Mouse (Mus musculus) heart, embryonic 14.5 days (tissue): ENCODE measurements around the gene Iltifb. TPM values are rescaled to one million over a fixed set of nuclear protein-coding genes. Genes with fewer than 3 reads are reported as not detected.
"Not testable (repeated sequence)": the region's sequence is repeated elsewhere in the genome, so short reads cannot be mapped to it uniquely, and the experiment has no call there.

Source experiments
- ATAC-seq: fragments of 200-750 bp; cut with Nextera tagmentation; 2 replicates; pipeline ENCODE4 v1.8.0; 2017; ENCODE audit warnings: low read depth, moderate TSS enrichment; ENCODE audit not compliant: insufficient number of reproducible peaks, insufficient read depth, low FRiP score
- H3K27ac ChIP-seq, 2 experiments: fragments of 200-500 bp in 1 of 2; fragments of 300-500 bp in 1 of 2; sonication (generic) in 1 of 2; replicated peaks in 1 of 2; 2 replicates each; pipeline ENCODE4 v1.5.1; 2012 to 2014; ENCODE audit warnings: low read depth in 2 of 2, low read length in 2 of 2, control low read depth in 1 of 2, mild to moderate bottlenecking in 1 of 2, mixed read lengths in 1 of 2; ENCODE audit not compliant: control insufficient read depth in 1 of 2, insufficient read depth in 1 of 2
- H3K27me3 ChIP-seq: fragments of 300-500 bp; sonication (generic); 2 replicates; pipeline ENCODE4 v1.6.1; 2014; ENCODE audit warnings: mild to moderate bottlenecking, low read length, control low read depth; ENCODE audit not compliant: control insufficient read depth, insufficient read depth
- H3K36me3 ChIP-seq: fragments of 300-500 bp; sonication (generic); 2 replicates; pipeline ENCODE4 v1.6.1; 2014; ENCODE audit warnings: mild to moderate bottlenecking, control low read depth, low read length, mixed read lengths; ENCODE audit not compliant: control insufficient read depth, insufficient read depth
- H3K4me1 ChIP-seq, 2 experiments: fragments of 200-500 bp in 1 of 2; fragments of 300-500 bp in 1 of 2; sonication (generic) in 1 of 2; 2 replicates each; pipeline ENCODE4 v1.6.1; 2012 to 2014; ENCODE audit warnings: low read length in 2 of 2, control low read depth in 1 of 2, mixed read lengths in 1 of 2; ENCODE audit not compliant: control insufficient read depth in 2 of 2, insufficient read depth in 2 of 2
- H3K4me2 ChIP-seq: fragments of 300-500 bp; sonication (generic); 2 replicates; pipeline ENCODE4 v1.6.1; 2014; ENCODE audit warnings: mild to moderate bottlenecking, low read length
- H3K4me3 ChIP-seq, 2 experiments: fragments of 200-500 bp in 1 of 2; fragments of 300-500 bp in 1 of 2; sonication (generic) in 1 of 2; 2 replicates each; pipeline ENCODE4 v1.5.1; 2012 to 2014; ENCODE audit warnings: low read length in 2 of 2, mild to moderate bottlenecking in 2 of 2, control low read depth in 1 of 2, low read depth in 1 of 2, moderate library complexity in 1 of 2; ENCODE audit not compliant: control insufficient read depth in 1 of 2, insufficient read depth in 1 of 2
- H3K9ac ChIP-seq: fragments of 300-500 bp; sonication (generic); 2 replicates; pipeline ENCODE4 v1.6.1; 2014; ENCODE audit warnings: mild to moderate bottlenecking, low read length
- H3K9me3 ChIP-seq: fragments of 300-500 bp; sonication (generic); 2 replicates; pipeline ENCODE4 v1.6.1; 2016; ENCODE audit warnings: low read length, control low read depth; ENCODE audit not compliant: control insufficient read depth
- WGBS: fragments of 180-500 bp; shearing (Covaris S2); extraction: QIAGEN DNeasy Blood & Tissue Kit; methylation state at CpG from one replicate; pipeline ENCODE4 v1.1.7; 2014; 5-methylcytosine and 5-hydroxymethylcytosine counted together
- polyA plus RNA-seq: library from polyadenylated mRNA; unstranded; fragments of >200 nt; fragmentation: Nextera tagmentation; extraction: Ambion mirVana; gene quantifications from 2 replicates; pipeline ENCODE4 v1.2.1, GENCODE M21; 2014

Iltifb gene
- polyA plus RNA-seq, result not detected in 2 replicates

- no peak for ATAC-seq
- WGBS, result 83% methylated on average over 6 of the region's 6 CpGs
- no peak within 1 kb of the TSS for H3K9ac ChIP-seq
- no peak within 1 kb of the TSS for H3K27ac ChIP-seq
- H3K27me3 ChIP-seq, result no peaks in the 10 kb centered on the region
- H3K4me1 ChIP-seq, result no peaks in the 10 kb centered on the region
- H3K4me3 ChIP-seq, result no peak within 1 kb of the TSS
- no peaks in the 10 kb centered on the region for H3K36me3 ChIP-seq
- no peak within 1 kb of the TSS for H3K4me2 ChIP-seq
- H3K9me3 ChIP-seq, result no peaks in the 10 kb centered on the region
These were observed at the start of gene Iltifb for GRCm38 (mm10) chr10:118294938-118295337. TSS of gene Iltifb (minus strand) at chr10:118295038.

DNA sequence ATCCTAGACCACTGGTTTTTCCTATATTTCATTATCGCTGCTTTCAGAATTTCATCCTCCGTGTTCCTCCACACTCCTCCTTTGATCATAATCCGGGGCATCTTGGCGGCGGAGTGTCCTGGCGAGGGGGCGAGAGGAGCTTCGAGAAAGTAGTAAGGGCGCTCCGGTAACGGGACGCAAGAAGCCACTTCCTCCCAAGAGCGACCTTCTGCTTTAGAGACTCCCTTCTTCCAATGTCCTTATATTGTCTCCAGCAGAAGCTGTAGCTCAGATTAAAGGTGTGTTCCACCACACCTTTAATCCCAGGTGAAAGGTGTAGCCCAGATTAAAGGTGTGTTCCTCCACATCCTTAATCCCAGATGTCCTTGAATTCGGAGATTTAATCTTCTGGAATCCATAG lies 48.3 kb upstream of the Iltifb start, which contains the start of gene Gm9046:
Gene Gm9046, minus strand, starts transcription at position 101 of the 400 bp plus-strand sequence.
- WGBS, result no CpG with 5 or more reads among the region's 14 CpGs
- ATAC-seq, result not testable (repeated sequence)

GRCm38 (mm10) chr10:118337731-118338130 lies 42.9 kb upstream of the Iltifb start, which contains the start of gene Gm9045:
TSS of gene Gm9045 (minus strand) at chr10:118337831.
- H3K9ac ChIP-seq, H3K4me3 ChIP-seq, ATAC-seq, H3K36me3 ChIP-seq, H3K4me1 ChIP-seq, H3K9me3 ChIP-seq, H3K27me3 ChIP-seq, H3K4me2 ChIP-seq, H3K27ac ChIP-seq: not testable (repeated sequence)
- no CpG with 5 or more reads among the region's 14 CpGs for WGBS

More for the DNA sequence above, 48.3 kb upstream of the Iltifb start, which contains the start of gene Gm9046:
- not testable (repeated sequence) for H3K4me1 ChIP-seq, H3K27ac ChIP-seq, H3K9ac ChIP-seq, H3K4me3 ChIP-seq, H3K9me3 ChIP-seq, H3K4me2 ChIP-seq, H3K36me3 ChIP-seq, H3K27me3 ChIP-seq

DNA sequence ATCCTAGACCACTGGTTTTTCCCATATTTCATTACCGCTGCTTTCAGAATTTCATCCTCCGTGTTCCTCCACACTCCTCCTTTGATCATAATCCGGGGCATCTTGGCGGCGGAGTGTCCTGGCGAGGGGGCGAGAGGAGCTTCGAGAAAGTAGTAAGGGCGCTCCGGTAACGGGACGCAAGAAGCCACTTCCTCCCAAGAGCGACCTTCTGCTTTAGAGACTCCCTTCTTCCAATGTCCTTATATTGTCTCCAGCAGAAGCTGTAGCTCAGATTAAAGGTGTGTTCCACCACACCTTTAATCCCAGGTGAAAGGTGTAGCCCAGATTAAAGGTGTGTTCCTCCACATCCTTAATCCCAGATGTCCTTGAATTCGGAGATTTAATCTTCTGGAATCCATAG lies 37.5 kb upstream of the Iltifb start, which contains the start of gene Gm9044:
Gene Gm9044, minus strand, starts transcription at position 101 of the 400 bp plus-strand sequence.
- H3K4me2 ChIP-seq, H3K27me3 ChIP-seq, H3K36me3 ChIP-seq, ATAC-seq, H3K9me3 ChIP-seq, H3K4me3 ChIP-seq, H3K27ac ChIP-seq, H3K9ac ChIP-seq, H3K4me1 ChIP-seq: not testable (repeated sequence)
- no CpG with 5 or more reads among the region's 14 CpGs for whole genome bisulfite sequencing

DNA sequence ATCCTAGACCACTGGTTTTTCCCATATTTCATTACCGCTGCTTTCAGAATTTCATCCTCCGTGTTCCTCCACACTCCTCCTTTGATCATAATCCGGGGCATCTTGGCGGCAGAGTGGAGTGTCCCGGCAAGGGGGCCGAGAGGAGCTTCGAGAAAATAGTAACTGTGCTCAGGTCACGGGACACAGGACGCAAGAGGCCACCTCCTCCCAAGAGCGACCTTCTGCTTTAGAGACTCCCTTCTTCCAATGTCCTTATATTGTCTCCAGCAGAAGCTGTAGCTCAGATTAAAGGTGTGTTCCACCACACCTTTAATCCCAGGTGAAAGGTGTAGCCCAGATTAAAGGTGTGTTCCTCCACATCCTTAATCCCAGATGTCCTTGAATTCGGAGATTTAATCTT lies 32.0 kb upstream of the Iltifb start, which contains the start of gene Gm9040:
Gene Gm9040, minus strand, starts transcription at position 101 of the 400 bp plus-strand sequence.
- not testable (repeated sequence) for H3K4me3 ChIP-seq, H3K4me2 ChIP-seq, H3K9ac ChIP-seq, H3K27me3 ChIP-seq, H3K4me1 ChIP-seq, H3K27ac ChIP-seq, ATAC-seq, H3K36me3 ChIP-seq, H3K9me3 ChIP-seq
- WGBS, result no CpG with 5 or more reads among the region's 11 CpGs

DNA sequence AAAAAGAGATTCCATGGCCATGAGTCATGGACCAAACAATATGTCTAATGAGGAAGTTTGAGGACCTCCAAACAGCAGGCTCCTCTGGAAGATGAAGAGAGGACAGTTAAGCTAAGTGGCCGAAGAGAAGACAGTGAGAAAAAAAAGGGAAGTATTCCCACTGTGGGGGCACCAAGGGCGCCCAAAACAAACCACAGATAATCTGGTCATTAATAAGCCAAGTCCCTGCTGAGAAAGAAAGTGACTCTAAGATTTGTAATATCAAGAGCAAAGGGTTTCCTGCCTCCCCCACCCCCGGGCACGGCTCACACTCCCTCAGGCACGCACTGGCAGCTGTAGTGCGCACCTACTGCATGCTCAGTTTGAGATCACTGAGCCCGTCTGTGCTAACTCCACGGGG lies 24.2 kb upstream of the Iltifb start:
- Histone ChIP-seq H3K9ac (no peak overlapping the region), H3K27ac (no peak overlapping the region), H3K36me3 (no peaks in the 10 kb centered on the region), H3K4me1 (no peaks in the 10 kb centered on the region), H3K27me3 (no peaks in the 10 kb centered on the region), H3K4me2 (no peak overlapping the region), H3K9me3 (no peaks in the 10 kb centered on the region), H3K4me3 (no peak overlapping the region)
- no peak for ATAC-seq
- 79% methylated on average over 8 of the region's 8 CpGs for WGBS

GRCm38 (mm10) chr10:118302133-118302532 lies 7.3 kb upstream of the Iltifb start:
- WGBS, result 51% methylated on average over 2 of the region's 2 CpGs
- not testable (repeated sequence) for H3K9ac ChIP-seq, H3K4me3 ChIP-seq, H3K4me2 ChIP-seq, H3K36me3 ChIP-seq, H3K9me3 ChIP-seq, H3K27me3 ChIP-seq, H3K27ac ChIP-seq, ATAC-seq, H3K4me1 ChIP-seq

DNA sequence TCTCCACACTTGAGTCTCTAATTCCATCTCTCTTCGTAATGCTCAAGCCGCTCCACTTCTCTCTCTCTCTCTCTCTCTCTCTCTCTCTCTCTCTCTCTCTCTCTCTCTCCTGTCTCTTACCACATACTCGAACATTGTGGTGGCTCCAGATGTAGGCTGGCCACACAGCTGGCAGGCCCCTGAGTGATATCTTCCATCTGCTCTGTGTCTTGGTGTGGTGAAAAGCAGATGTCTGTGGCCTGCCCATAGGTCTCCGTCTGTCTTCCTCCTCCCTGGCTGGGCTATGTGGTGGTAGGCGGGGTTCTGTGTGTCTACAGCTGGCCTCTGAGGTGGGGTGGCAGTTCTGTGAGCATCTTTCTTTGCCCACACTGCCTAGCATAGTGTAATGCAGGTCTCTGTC lies 11.8 kb downstream of the Iltifb start:
- not testable (repeated sequence) for H3K4me3 ChIP-seq, H3K9ac ChIP-seq, H3K4me2 ChIP-seq, ATAC-seq, H3K9me3 ChIP-seq, H3K27ac ChIP-seq, H3K27me3 ChIP-seq, H3K36me3 ChIP-seq, H3K4me1 ChIP-seq
- 86% methylated on average over 2 of the region's 5 CpGs for WGBS
